Mouse (Mus musculus): ENCODE measurements at regions not wholly inside any gene's neighbourhood (a gene's known extent, or its start where the extent isn't known, plus 50 kb on each side); places are given as distances from the start of the nearest gene placed in this dataset.
A peak's percentile ranks its signal among the peaks of the same experiment; 100 is the strongest.

GRCm38 (mm10) chr12:25192216-25192615 lies 95.3 kb upstream of the Id2 start:
- no peak for DNase-seq (ENCODE audit: low spot score in 2 of 2)

GRCm38 (mm10) chr12:25190360-25190759 lies 93.4 kb upstream of the Id2 start:
- DNase-seq (ENCODE audit: low spot score in 2 of 2) = peak; percentile 60 to 62

DNA sequence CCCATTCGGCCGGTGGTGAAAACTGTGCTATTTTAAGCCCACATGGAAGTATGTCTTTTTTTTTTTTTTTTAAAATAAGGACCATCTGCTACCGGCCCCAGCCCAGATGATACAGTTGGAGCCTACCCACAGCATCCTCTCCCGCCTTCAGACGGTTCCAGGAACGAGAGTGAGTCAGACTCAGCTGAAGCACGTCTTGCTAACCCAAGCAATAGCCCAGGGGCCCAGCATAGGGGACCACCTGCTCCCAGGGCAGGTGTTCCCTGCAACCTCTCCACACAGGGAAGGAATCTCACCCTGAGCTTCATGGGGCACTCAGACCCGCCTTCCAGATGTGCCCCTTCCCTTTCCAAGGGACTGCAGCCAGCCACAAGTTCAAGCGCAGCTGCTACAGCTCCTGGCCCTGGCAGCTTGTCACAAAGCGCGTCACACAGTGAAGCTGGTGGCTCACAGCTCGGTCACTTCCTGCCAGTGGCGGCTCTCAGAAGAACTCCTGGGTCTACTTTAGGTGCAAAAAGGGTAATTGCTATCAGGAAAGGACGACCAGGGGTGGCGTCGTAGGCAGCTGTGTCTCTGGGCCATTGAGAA lies 92.3 kb upstream of the Id2 start:
- peak; percentile 55 to 57 for DNase-seq (ENCODE audit: low spot score in 2 of 2)

DNA sequence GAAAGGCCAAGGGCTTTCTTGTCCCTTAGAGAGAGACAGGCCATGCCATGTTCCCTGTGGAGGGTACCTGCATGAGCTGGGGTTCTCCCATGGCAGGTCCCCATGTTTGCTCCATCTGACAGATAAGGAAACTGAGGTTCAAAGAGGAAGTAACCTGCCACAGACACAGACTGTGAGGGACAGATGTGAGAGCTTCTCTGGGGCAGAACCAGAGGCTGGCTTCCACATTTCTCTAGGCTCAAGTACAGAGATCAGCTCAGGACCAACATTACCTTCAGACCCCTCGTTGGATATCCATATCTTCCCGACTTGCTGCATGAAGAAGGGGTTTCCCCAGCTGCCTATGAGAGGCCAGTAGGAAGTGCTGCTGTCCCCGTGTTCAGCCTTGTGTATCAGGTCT lies 91.6 kb upstream of the Id2 start:
- peak; percentile 35 to 42 for DNase-seq (ENCODE audit: low spot score in 2 of 2)

GRCm38 (mm10) chr12:25187216-25187615 lies 90.3 kb upstream of the Id2 start:
- DNase-seq (ENCODE audit: low spot score in 2 of 2) = no peak

GRCm38 (mm10) chr12:25182680-25183079 lies 85.7 kb upstream of the Id2 start:
- no peak for DNase-seq (ENCODE audit: low spot score in 2 of 2)

- DNase-seq (ENCODE audit: low spot score in 2 of 2) = no peak
Observed at GRCm38 (mm10) chr12:25181317-25181716, 84.4 kb upstream of the Id2 start.

- DNase-seq (ENCODE audit: low spot score in 2 of 2) = no peak
Observed at GRCm38 (mm10) chr12:25180861-25181260, 83.9 kb upstream of the Id2 start.

DNA sequence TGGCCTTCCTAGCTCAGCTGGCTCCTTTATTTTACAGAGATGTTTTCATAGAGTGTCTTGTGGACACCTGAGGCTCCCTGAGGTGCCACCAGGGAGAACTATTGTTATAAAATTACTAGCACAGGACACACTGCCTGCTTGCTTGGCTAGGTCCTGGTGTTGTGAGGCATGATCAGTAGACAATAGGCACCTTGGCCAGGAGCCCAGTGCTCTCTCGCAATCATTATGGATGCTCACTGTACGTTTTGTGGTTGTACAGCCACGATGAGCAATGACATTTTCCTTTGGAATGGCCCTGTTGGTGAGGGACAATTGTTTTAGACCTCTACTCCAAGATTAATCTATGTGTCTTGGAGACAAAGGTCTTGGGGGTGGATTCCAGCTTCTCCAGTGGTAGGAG lies 83.3 kb upstream of the Id2 start:
- no peak for DNase-seq (ENCODE audit: low spot score in 2 of 2)

GRCm38 (mm10) chr12:25178491-25179115 lies 81.7 kb upstream of the Id2 start:
- DNase-seq (ENCODE audit: low spot score in 2 of 2) = no peak

- DNase-seq (ENCODE audit: low spot score in 2 of 2) = peak in 1 of 2 experiments; percentile 30
Observed at GRCm38 (mm10) chr12:25177827-25178226, 80.9 kb upstream of the Id2 start.

- DNase-seq (ENCODE audit: low spot score in 2 of 2) = no peak
Observed at GRCm38 (mm10) chr12:25176565-25176964, 79.6 kb upstream of the Id2 start.

DNA sequence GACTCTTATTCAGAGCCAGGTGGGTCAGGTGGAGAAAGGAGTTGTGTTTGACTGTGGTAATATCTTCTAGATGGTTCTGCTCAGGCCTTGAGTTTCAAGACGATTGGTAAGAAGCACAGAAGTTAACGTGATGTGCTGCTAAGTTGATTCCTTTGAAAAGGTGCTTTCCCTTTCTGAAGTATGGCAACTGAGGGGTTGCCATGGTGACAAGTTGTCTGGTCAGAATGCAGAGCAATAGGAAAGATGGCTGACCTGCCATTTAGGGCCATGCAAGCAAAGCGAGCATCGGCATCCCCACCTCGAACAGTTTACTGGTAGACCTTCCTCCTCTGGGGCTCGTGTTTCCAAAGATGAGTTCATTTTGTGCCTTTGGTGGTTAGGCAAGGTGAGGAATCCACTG lies 76.1 kb upstream of the Id2 start:
- DNase-seq (ENCODE audit: low spot score in 2 of 2) = no peak

DNA sequence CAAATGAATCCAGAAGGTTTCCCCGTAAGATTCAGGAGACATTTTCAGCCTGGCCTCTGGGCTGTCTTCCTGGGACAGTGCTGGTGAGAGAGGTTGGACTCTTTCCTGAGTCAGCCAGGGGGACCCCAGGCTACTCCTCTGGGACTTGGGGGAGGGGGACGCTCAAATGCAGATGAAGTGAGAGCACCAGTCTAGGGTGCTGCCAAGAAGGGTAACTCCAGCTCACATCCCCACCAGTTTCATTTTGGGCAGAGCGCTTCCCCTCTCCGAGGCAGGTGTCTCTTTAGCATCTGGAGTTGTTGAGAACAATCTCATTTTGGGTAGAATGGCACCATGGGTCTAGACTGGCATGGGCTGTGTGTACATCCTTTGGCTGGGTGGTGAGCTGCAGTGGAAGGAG lies 75.5 kb upstream of the Id2 start:
- no peak for DNase-seq (ENCODE audit: low spot score in 2 of 2)

DNA sequence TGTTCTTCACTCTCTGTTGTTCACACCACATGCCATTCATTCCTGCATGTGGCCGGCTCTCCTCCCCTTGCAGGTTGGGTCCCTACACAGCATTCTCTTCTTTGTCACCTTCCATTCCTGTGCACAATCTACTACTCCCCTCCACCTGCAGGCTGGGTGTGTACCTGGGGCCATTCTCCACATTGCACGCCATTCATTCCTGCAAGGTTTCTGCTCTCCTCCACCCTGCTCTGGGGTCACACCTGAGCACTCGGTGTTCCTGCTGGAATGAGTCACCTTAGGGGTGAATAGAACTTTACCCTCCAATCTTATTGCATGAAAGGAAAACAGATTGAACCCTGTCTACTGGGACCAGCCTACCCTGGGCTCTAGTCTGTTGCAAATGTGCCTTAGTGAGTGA lies 72.7 kb upstream of the Id2 start:
- no peak for DNase-seq (ENCODE audit: low spot score in 2 of 2)

DNA sequence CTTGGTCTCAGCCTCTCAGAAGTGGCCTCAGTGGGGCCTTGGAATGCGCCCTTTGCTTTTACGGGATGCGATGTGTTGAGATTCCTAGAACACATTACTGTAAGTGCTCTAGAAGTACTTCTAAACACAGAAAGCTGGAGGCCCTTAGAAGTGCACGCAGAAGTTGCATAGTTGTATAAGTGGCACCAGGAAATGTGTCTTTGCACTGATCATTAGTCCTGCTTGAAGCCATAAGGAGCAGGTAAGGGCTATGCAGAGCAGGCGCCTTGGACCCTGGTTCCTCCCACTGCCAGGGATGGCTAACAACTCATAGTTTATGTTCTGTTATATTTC lies 71.2 kb upstream of the Id2 start:
- DNase-seq (ENCODE audit: low spot score in 2 of 2) = no peak

GRCm38 (mm10) chr12:25167504-25168212 lies 70.7 kb upstream of the Id2 start:
- peak in 1 of 2 experiments; percentile 31 for DNase-seq (ENCODE audit: low spot score in 2 of 2)

DNA sequence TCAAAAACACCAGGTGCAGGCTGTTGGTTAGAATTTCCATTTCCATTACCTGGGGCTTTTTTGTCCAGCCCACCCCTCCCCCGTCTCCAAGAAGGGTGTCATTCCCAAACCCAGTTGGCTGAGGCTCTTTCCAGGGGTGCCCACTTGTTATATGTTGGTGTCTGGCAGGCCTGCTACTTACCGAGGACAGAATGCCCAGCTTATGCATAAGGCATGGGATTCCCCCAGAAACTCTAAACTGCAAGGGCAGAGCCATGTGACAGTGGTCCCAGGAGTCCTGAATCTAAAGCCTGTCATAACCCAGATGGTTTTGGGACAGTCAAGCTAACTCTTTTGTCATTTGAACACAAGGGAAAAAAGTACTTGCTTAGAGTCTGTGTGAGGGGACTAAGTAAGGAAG lies 69.6 kb upstream of the Id2 start:
- no peak for DNase-seq (ENCODE audit: low spot score in 2 of 2)

DNA sequence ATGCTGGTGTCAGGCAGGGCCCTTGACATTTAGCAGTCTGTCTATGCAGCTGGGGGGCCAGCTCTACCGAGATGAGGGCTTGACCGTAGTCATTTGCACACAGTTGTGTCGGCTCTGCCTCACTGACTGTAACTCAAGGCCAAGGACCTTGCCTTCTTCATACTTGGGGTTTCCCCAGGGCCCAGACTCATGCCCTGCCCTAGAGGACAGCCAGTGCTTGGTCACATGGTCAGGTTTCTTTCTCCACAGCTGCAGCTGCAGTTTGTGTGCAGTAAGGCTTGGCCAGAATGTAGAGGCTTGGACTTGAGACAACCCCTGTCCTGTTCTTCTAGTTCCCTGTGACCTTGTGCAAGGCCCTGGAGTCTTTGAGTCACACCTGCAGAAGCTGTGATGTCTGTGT lies 68.7 kb upstream of the Id2 start:
- peak; percentile 71 to 74 for DNase-seq (ENCODE audit: low spot score in 2 of 2)

DNA sequence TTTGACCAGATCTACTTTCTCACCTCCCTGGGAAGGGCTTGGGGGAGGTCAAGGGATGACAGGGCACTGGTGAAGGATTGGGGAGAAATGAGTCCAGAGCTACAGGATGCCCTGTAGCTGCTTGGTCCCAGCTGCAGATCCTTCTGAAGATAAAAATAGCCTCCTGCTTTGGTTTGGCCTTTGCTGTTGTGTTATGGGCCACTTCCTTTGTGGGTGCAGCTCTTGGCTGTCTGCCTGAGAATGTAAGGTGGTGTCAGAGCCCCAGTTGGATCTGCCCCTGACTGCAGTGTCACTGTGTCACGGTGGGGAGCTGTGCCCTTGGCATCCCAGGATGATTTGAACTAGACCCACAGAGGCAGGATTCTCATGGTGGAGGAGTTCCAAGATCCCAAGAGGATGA lies 67.8 kb upstream of the Id2 start:
- peak; percentile 31 to 53 for DNase-seq (ENCODE audit: low spot score in 2 of 2)

DNA sequence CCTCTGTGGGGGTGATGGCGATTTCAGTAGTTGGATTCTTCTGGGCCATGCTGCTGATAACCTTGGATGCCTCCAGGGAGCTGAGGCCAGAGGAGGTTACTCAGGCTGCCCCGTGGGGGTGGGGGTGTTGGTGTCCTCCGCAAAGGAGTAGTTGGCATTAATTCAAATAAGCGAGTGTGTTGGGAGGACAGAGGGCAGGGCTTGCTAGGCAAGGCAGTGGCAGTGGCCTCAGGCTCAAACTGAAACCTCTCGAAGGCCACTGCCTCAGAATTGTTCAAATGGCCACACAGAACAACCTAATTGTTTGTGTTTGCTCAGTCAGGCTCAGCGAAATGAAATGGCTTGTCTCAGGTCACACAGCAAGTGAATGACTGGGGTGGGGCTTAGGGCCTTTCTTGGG lies 66.6 kb upstream of the Id2 start:
- no peak for DNase-seq (ENCODE audit: low spot score in 2 of 2)

DNA sequence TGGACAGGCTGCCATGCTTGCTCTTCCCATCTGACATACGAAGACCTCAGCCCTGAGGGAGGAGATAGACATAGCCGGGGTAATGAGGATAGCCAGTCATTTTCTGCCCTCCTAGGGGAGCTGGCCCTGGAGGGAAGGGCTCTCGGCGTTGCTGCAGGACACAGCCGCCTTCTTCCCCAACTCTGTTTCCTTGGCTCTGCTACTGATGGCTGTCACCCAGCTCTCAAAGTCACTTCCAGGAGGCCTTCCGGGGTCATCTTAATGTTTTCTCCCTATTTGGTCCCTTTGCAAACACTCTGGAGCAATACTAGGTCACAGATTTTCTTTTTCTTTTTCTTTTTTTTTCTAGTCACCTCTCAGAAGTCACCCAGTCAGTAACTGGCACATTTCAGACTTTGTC lies 65.9 kb upstream of the Id2 start:
- no peak for DNase-seq (ENCODE audit: low spot score in 2 of 2)

GRCm38 (mm10) chr12:25161939-25162338 lies 65.0 kb upstream of the Id2 start:
- no peak for DNase-seq (ENCODE audit: low spot score in 2 of 2)
